Mouse (Mus musculus): ENCODE results near the gene Hgf. TPM values are rescaled to one million over a fixed set of nuclear protein-coding genes. Genes with fewer than 3 reads are reported as not detected.

The Hgf gene
- polyA plus RNA-seq (2017; shearing (Covaris generic)): under 1 TPM; 0.60 to 0.70 TPM

DNA sequence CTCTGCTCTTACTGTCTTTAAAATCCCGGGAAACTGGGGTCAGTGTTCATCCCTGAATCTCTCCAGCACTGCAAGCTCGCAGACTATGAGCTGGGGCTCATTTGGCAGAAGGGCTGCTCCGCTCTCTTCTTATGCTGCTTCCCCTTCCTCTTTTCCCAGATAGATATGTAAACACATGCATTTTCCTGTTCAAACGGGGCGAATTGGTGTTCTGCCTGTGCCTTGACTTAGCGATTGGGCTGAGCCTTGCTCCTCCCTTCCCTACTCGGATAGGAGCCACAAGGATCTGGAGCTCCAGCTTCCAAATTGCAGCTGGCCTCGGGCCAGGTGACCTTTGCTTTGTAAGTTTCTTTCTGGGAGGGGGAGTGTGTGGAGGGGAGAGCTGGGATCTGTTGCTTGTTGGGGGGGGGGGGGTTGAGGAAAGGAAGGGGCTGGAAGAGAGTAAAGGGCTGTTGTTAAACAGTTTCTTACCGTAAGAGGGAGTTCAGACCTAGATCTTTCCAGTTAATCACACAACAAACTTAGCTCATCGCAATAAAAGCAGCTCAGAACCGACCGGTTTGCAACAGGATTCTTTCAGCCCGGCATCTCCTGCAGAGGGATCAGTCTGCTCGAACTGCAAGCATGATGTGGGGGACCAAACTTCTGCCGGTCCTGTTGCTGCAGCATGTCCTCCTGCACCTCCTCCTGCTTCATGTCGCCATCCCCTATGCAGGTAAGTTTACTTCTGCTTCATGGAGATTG, at the start of gene Hgf:
Hgf (plus strand) TSS at position 192 of the 744 bp plus-strand sequence.

Other genes with a start within 250 kb of the Hgf start
- gene Gm28710, start 238.3 kb downstream of the Hgf start, polyA plus RNA-seq (2017; shearing (Covaris generic)): not detected